Comparison of ENCODE assay signal across 26 mouse cellular contexts in genomic region chr11:34207989-34208388, GRCm38 (mm10). TPM values are rescaled to one million over a fixed set of nuclear protein-coding genes. Genes with fewer than 3 reads are reported as not detected.
"Had no signal": no experiment of that assay in that cellular context is flagged by ENCODE, and none has a peak within 500 bp of the region (broad histone marks: within the 10 kb centered on the region; RNA-seq: fewer than 3 reads in every experiment).

Gene Foxi1, minus strand, starts transcription at chr11:34208089.

- H3K4me1 ChIP-seq: intestine, embryonic 15.5 days; limb, embryonic 12.5 days; limb, embryonic 15.5 days; midbrain, embryonic 12.5 days; midbrain, embryonic 15.5 days; neural tube, embryonic 12.5 days; neural tube, embryonic 15.5 days had no signal

- ATAC-seq: intestine, embryonic 15.5 days; liver, postnatal 0 days; lung, postnatal 0 days; midbrain, embryonic 15.5 days had no signal

- H3K9ac ChIP-seq: intestine, embryonic 15.5 days; limb, embryonic 12.5 days; limb, embryonic 15.5 days; liver, embryonic 14.5 days; liver, postnatal 0 days; lung, embryonic 14.5 days; midbrain, embryonic 12.5 days; midbrain, embryonic 15.5 days; neural tube, embryonic 12.5 days; neural tube, embryonic 15.5 days had no signal

- H3K27me3 ChIP-seq: intestine, embryonic 15.5 days; limb, embryonic 15.5 days; midbrain, embryonic 12.5 days; midbrain, embryonic 15.5 days; neural tube, embryonic 12.5 days; neural tube, embryonic 15.5 days had no signal

- H3K27ac ChIP-seq: intestine, embryonic 15.5 days; limb, embryonic 12.5 days; limb, embryonic 15.5 days; liver, embryonic 14.5 days; macrophage; midbrain, embryonic 12.5 days; midbrain, embryonic 15.5 days; neural tube, embryonic 12.5 days; neural tube, embryonic 15.5 days; stomach, postnatal 0 days had no signal

- H3K36me3 ChIP-seq: intestine, embryonic 15.5 days; limb, embryonic 12.5 days; limb, embryonic 15.5 days; midbrain, embryonic 12.5 days; midbrain, embryonic 15.5 days; neural tube, embryonic 12.5 days; neural tube, embryonic 15.5 days had no signal

- H3K4me3 ChIP-seq: intestine, embryonic 15.5 days; limb, embryonic 12.5 days; limb, embryonic 15.5 days; midbrain, embryonic 12.5 days; midbrain, embryonic 15.5 days; neural tube, embryonic 12.5 days; neural tube, embryonic 15.5 days had no signal

- H3K4me2 ChIP-seq: intestine, embryonic 15.5 days; limb, embryonic 12.5 days; limb, embryonic 15.5 days; liver, embryonic 11.5 days; lung, embryonic 14.5 days; midbrain, embryonic 12.5 days; midbrain, embryonic 15.5 days; neural tube, embryonic 12.5 days; neural tube, embryonic 15.5 days had no signal

- H3K9me3 ChIP-seq: intestine, embryonic 15.5 days; limb, embryonic 12.5 days; limb, embryonic 15.5 days; midbrain, embryonic 12.5 days; midbrain, embryonic 15.5 days; neural tube, embryonic 12.5 days; neural tube, embryonic 15.5 days had no signal

- DNase-seq: left cerebral cortex, postnatal 4 days; liver, postnatal 0 days; lung, embryonic 14.5 days; right cerebral cortex, adult 18-20 months; right cerebral cortex, postnatal 14 days; right cerebral cortex, postnatal 4 days; thymus, adult 2 months; thymus, postnatal 14 days; thymus, postnatal 4 days had no signal

RNA-seq across cellular contexts. Expression of gene Foxi1, which starts in this region (rescaled TPM):
- total RNA-seq: layer of hippocampus, adult 18-20 months; layer of hippocampus, postnatal 14 days; left cerebral cortex, postnatal 14 days; left cerebral cortex, postnatal 4 days; megakaryocyte, adult 5-6 weeks had no signal
- polyA plus RNA-seq: intestine, embryonic 15.5 days; limb, embryonic 12.5 days; limb, embryonic 15.5 days; liver, embryonic 11.5 days; liver, embryonic 14.5 days; liver, postnatal 0 days; lung, embryonic 14.5 days; lung, postnatal 0 days; macrophage; midbrain, embryonic 12.5 days; midbrain, embryonic 15.5 days; neural tube, embryonic 12.5 days; neural tube, embryonic 15.5 days; stomach, embryonic 14.5 days; stomach, postnatal 0 days had no signal
